Mouse (Mus musculus): ENCODE results near the gene Olfr543.

Gene Olfr543

GRCm38 (mm10) chr7:102477377-102477776 is 4.1 kb downstream of the Olfr543 start:
- DNase-seq (ENCODE audit: low spot score in 2 of 2) = no peak

- DNase-seq (ENCODE audit: low spot score in 2 of 2) = no peak
These were observed 4.9 kb downstream of the Olfr543 start for GRCm38 (mm10) chr7:102476601-102477000.

GRCm38 (mm10) chr7:102472675-102473074 is 8.8 kb downstream of the Olfr543 start:
- DNase-seq (ENCODE audit: low spot score in 2 of 2) = no peak

GRCm38 (mm10) chr7:102467566-102467965 is 13.9 kb downstream of the Olfr543 start:
- no peak for DNase-seq (ENCODE audit: low spot score in 2 of 2)

- peak in 1 of 2 experiments; percentile 32 for DNase-seq (ENCODE audit: low spot score in 2 of 2)
These were observed 22.7 kb downstream of the Olfr543 start for GRCm38 (mm10) chr7:102458618-102459380.

- DNase-seq (ENCODE audit: low spot score in 2 of 2) = no peak
These were observed 35.0 kb downstream of the Olfr543 start for GRCm38 (mm10) chr7:102446438-102446837.

- no peak for DNase-seq (ENCODE audit: low spot score in 2 of 2)
These were observed 37.2 kb downstream of the Olfr543 start for GRCm38 (mm10) chr7:102444301-102444700.

- no peak for DNase-seq (ENCODE audit: low spot score in 2 of 2)
These were observed 39.0 kb downstream of the Olfr543 start for GRCm38 (mm10) chr7:102442432-102442831.

- peak; percentile 95 to 96 for DNase-seq (ENCODE audit: low spot score in 2 of 2)
These were observed 39.7 kb downstream of the Olfr543 start, which contains the start of gene Rrm1 for GRCm38 (mm10) chr7:102441657-102442391. Gene Rrm1, plus strand, starts transcription at chr7:102441695.

GRCm38 (mm10) chr7:102440822-102441656 is 40.4 kb downstream of the Olfr543 start:
- no peak for DNase-seq (ENCODE audit: low spot score in 2 of 2)

GRCm38 (mm10) chr7:102434344-102434743 is 47.1 kb downstream of the Olfr543 start:
- no peak for DNase-seq (ENCODE audit: low spot score in 2 of 2)
